Mouse (Mus musculus) left cerebral cortex, adult 11 months (tissue): ENCODE data around the gene Ppp6r2.

Source experiments
- DNase-seq: peaks from one replicate; pipeline ENCODE4 v3.0.0; 2022; ENCODE audit warnings: low spot score

Ppp6r2 gene

GRCm38 (mm10) chr15:89210915-89211715 lies at the start of gene Ppp6r2:
Gene Ppp6r2, plus strand, starts transcription at chr15:89211553.
- DNase-seq: peak; percentile 68

GRCm38 (mm10) chr15:89165478-89165877 lies 45.9 kb upstream of the Ppp6r2 start:
- no peak for DNase-seq

GRCm38 (mm10) chr15:89168922-89169321 lies 42.4 kb upstream of the Ppp6r2 start:
- DNase-seq: no peak

GRCm38 (mm10) chr15:89169431-89169830 lies 41.9 kb upstream of the Ppp6r2 start:
- peak; percentile 80 for DNase-seq

GRCm38 (mm10) chr15:89170102-89170501 lies 41.3 kb upstream of the Ppp6r2 start:
- DNase-seq: no peak

- DNase-seq: no peak
Measured at GRCm38 (mm10) chr15:89171526-89172051, 39.8 kb upstream of the Ppp6r2 start.

GRCm38 (mm10) chr15:89172276-89172935 lies 38.9 kb upstream of the Ppp6r2 start:
- DNase-seq: no peak

GRCm38 (mm10) chr15:89173024-89173905 lies 38.1 kb upstream of the Ppp6r2 start:
- DNase-seq: no peak

GRCm38 (mm10) chr15:89173906-89174214 lies 37.5 kb upstream of the Ppp6r2 start:
- no peak for DNase-seq

- no peak for DNase-seq
Measured at GRCm38 (mm10) chr15:89174889-89175339, 36.4 kb upstream of the Ppp6r2 start.

GRCm38 (mm10) chr15:89175411-89176155 lies 35.8 kb upstream of the Ppp6r2 start:
- DNase-seq: no peak

- DNase-seq: no peak
Measured at GRCm38 (mm10) chr15:89177121-89177520, 34.2 kb upstream of the Ppp6r2 start.

- no peak for DNase-seq
Measured at GRCm38 (mm10) chr15:89177576-89178259, 33.6 kb upstream of the Ppp6r2 start.

- DNase-seq: no peak
Measured at GRCm38 (mm10) chr15:89178260-89178860, 33.0 kb upstream of the Ppp6r2 start.

GRCm38 (mm10) chr15:89178954-89179629 lies 32.3 kb upstream of the Ppp6r2 start:
- DNase-seq: no peak

GRCm38 (mm10) chr15:89179630-89179964 lies 31.8 kb upstream of the Ppp6r2 start:
- DNase-seq: no peak

- DNase-seq: no peak
Measured at GRCm38 (mm10) chr15:89180081-89180541, 31.2 kb upstream of the Ppp6r2 start.

GRCm38 (mm10) chr15:89180571-89181229 lies 30.7 kb upstream of the Ppp6r2 start, which contains the start of gene Plxnb2:
Gene Plxnb2, minus strand, starts transcription at chr15:89180788.
- DNase-seq: peak; percentile 69

GRCm38 (mm10) chr15:89181561-89182270 lies 29.6 kb upstream of the Ppp6r2 start:
- no peak for DNase-seq
